Mouse (Mus musculus) liver, adult 2 months (tissue): ENCODE results near the gene Ptprb. TPM values are rescaled to one million over a fixed set of nuclear protein-coding genes. Genes with fewer than 3 reads are reported as not detected.

Source experiments
- DNase-seq: peaks from one replicate; pipeline ENCODE4 v3.0.0-alpha.2; 2011; ENCODE audit warnings: low read depth, low spot score; ENCODE audit errors: extremely low read depth
- H3K27ac ChIP-seq: fragments of 200-500 bp; replicated peaks from 2 replicates; pipeline ENCODE4 v1.5.1; 2012; ENCODE audit warnings: low read depth, mild to moderate bottlenecking, control low read depth, inconsistent platforms, low read length; ENCODE audit not compliant: insufficient read depth
- H3K27me3 ChIP-seq: fragments of 200-500 bp; 2 replicates; pipeline ENCODE4 v1.6.1; 2012; ENCODE audit warnings: mild to moderate bottlenecking, moderate library complexity, low read length, inconsistent platforms; ENCODE audit not compliant: control insufficient read depth, insufficient read depth
- H3K36me3 ChIP-seq: fragments of 200-500 bp; 2 replicates; pipeline ENCODE4 v1.6.1; 2012; ENCODE audit warnings: low read length, inconsistent platforms; ENCODE audit not compliant: control insufficient read depth, insufficient read depth
- H3K4me1 ChIP-seq: fragments of 200-500 bp; 2 replicates; pipeline ENCODE4 v1.6.1; 2011; ENCODE audit warnings: low read length; ENCODE audit not compliant: control insufficient read depth, insufficient read depth
- H3K4me3 ChIP-seq: fragments of 200-500 bp; 2 replicates; pipeline ENCODE4 v1.5.1; 2011; ENCODE audit warnings: low read depth, mild to moderate bottlenecking, control low read depth, low read length, moderate library complexity; ENCODE audit not compliant: insufficient read depth
- H3K79me2 ChIP-seq: fragments of 200-500 bp; 2 replicates; pipeline ENCODE4 v1.6.1; 2012; ENCODE audit warnings: inconsistent platforms, mild to moderate bottlenecking, low read length, moderate library complexity; ENCODE audit not compliant: control insufficient read depth, insufficient read depth
- H3K9ac ChIP-seq: fragments of 200-500 bp; 2 replicates; pipeline ENCODE4 v1.6.1; 2012; ENCODE audit warnings: low read depth, mild to moderate bottlenecking, control low read depth, inconsistent platforms, low read length
- CTCF ChIP-seq: fragments of 200-500 bp; IDR thresholded peaks from 2 replicates; pipeline ENCODE4 v1.5.1; 2011; ENCODE audit warnings: low read depth, low read length, control low read depth
- POLR2A ChIP-seq: fragments of 200-500 bp; IDR thresholded peaks from 2 replicates; pipeline ENCODE4 v1.6.1; 2011; ENCODE audit warnings: low read length, control low read depth; ENCODE audit not compliant: insufficient read depth; ENCODE audit errors: extremely low read depth
- WGBS: fragments of 180-500 bp; shearing (Covaris S2); methylation state at CpG from one replicate; pipeline ENCODE4 v1.1.7; 2018; 5-methylcytosine and 5-hydroxymethylcytosine counted together
- polyA plus RNA-seq: library from polyadenylated mRNA; depleted of rRNA; stranded (reverse); fragments of >200 nt; gene quantifications from 2 replicates; pipeline ENCODE4 v1.2.3, GENCODE M21; 2012
- total RNA-seq: library from RNA; depleted of rRNA; stranded (reverse); fragments of >200 nt; gene quantifications from 2 replicates; pipeline ENCODE4 v1.2.3, GENCODE M21; 2014

Ptprb gene
- total and polyA plus RNA-seq, 2 experiments: 5.9 to 39.8 TPM

- WGBS: 19% methylated on average over 4 of the region's 4 CpGs
These were observed 7.9 kb upstream of the Ptprb start for GRCm38 (mm10) chr10:116267434-116267822.

GRCm38 (mm10) chr10:116268343-116268742 is 7.0 kb upstream of the Ptprb start:
- WGBS: 63% methylated on average over 4 of the region's 4 CpGs
- no peak overlapping the region for H3K9ac ChIP-seq
- no peaks in the 10 kb centered on the region for H3K79me2 ChIP-seq
- H3K27me3 ChIP-seq: no peaks in the 10 kb centered on the region
- no peaks in the 10 kb centered on the region for H3K36me3 ChIP-seq
- no peak overlapping the region for H3K27ac ChIP-seq
- H3K4me1 ChIP-seq: peaks cover 8% of the 10 kb centered on the region; the same call in 1 of the 2 replicates
- no peak overlapping the region for H3K4me3 ChIP-seq
- TF ChIP-seq CTCF: no peak
- DNase-seq: no peak

More at GRCm38 (mm10) chr10:116267434-116267822, 7.9 kb upstream of the Ptprb start:
- no peaks in the 10 kb centered on the region for H3K27me3 ChIP-seq
- TF ChIP-seq POLR2A: no peak
- no peak for TF ChIP-seq CTCF
- H3K9ac ChIP-seq: no peak overlapping the region
- H3K36me3 ChIP-seq: no peaks in the 10 kb centered on the region
- H3K27ac ChIP-seq: peak overlapping the region; percentile 71
- H3K4me3 ChIP-seq: no peak overlapping the region
- H3K4me1 ChIP-seq: peaks cover 8% of the 10 kb centered on the region; the same call in 1 of the 2 replicates
- DNase-seq: peak; percentile 64
- H3K79me2 ChIP-seq: no peaks in the 10 kb centered on the region

GRCm38 (mm10) chr10:116270646-116271469 is 4.5 kb upstream of the Ptprb start:
- Histone ChIP-seq H3K27ac (no peak overlapping the region), H3K36me3 (no peaks in the 10 kb centered on the region), H3K4me1 (peaks cover 8% of the 10 kb centered on the region; the same call in 1 of the 2 replicates), H3K79me2 (no peaks in the 10 kb centered on the region), H3K4me3 (no peak overlapping the region), H3K9ac (no peak overlapping the region), H3K27me3 (no peaks in the 10 kb centered on the region)
- 68% methylated on average over 12 of the region's 12 CpGs for WGBS
- no peak for DNase-seq
- no peak for TF ChIP-seq POLR2A
- no peak for TF ChIP-seq CTCF

- Histone ChIP-seq H3K4me3 (no peak overlapping the region), H3K79me2 (no peaks in the 10 kb centered on the region), H3K36me3 (no peaks in the 10 kb centered on the region), H3K27me3 (no peaks in the 10 kb centered on the region), H3K27ac (no peak overlapping the region), H3K4me1 (peaks cover 8% of the 10 kb centered on the region; the same call in 1 of the 2 replicates), H3K9ac (no peak overlapping the region)
- no peak for TF ChIP-seq CTCF
- no peak for TF ChIP-seq POLR2A
- no peak for DNase-seq
- 82% methylated on average over 10 of the region's 10 CpGs for WGBS
These were observed 3.8 kb upstream of the Ptprb start for GRCm38 (mm10) chr10:116271470-116271915.

- TF ChIP-seq CTCF (no peak), POLR2A (no peak)
- Histone ChIP-seq H3K27me3 (no peaks in the 10 kb centered on the region), H3K4me3 (no peak overlapping the region), H3K79me2 (no peaks in the 10 kb centered on the region), H3K4me1 (peaks cover 7% of the 10 kb centered on the region; the same call in 1 of the 2 replicates), H3K27ac (no peak overlapping the region), H3K36me3 (no peaks in the 10 kb centered on the region), H3K9ac (no peak overlapping the region)
- DNase-seq: no peak
- WGBS: 88% methylated on average over 3 of the region's 3 CpGs
These were observed 3.2 kb upstream of the Ptprb start for GRCm38 (mm10) chr10:116272156-116272555.
